Mouse (Mus musculus) heart, postnatal 4 days (tissue): ENCODE measurements at regions not wholly inside any gene's neighbourhood (a gene's known extent, or its start where the extent isn't known, plus 50 kb on each side); places are given as distances from the start of the nearest gene placed in this dataset.

Experiments used
- DNase-seq: peaks from one replicate; pipeline ENCODE4 v3.0.0; 2021

- DNase-seq: no peak
Measured at GRCm38 (mm10) chr1:111355435-111355834, 378.1 kb upstream of the Cdh19 start.

- peak; percentile 32 for DNase-seq
Measured at GRCm38 (mm10) chr1:111337927-111338326, 360.5 kb upstream of the Cdh19 start.

GRCm38 (mm10) chr1:111302268-111302667 lies 324.9 kb upstream of the Cdh19 start:
- DNase-seq: no peak

DNA sequence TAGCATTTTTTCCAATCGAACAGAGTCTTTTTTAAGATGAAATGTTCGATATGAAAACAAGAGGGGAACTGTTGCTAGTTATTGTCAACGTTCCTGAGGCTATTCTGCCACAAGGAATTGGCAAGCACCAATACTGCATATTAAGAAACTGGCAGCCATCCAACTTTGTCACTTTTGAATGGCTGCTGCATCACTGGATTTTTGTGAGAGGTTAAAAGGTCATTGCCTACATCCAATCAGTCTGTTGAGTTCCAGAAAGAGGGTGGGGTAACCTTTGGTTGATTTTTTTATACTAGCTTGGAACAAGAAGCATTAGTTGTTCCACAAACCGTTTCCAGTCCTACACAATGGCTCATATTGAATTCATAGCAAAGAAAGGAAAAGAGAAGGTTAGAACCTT lies 309.0 kb upstream of the Cdh19 start:
- no peak for DNase-seq

- DNase-seq: no peak
Measured at GRCm38 (mm10) chr1:111285916-111286315, 308.5 kb upstream of the Cdh19 start.

DNA sequence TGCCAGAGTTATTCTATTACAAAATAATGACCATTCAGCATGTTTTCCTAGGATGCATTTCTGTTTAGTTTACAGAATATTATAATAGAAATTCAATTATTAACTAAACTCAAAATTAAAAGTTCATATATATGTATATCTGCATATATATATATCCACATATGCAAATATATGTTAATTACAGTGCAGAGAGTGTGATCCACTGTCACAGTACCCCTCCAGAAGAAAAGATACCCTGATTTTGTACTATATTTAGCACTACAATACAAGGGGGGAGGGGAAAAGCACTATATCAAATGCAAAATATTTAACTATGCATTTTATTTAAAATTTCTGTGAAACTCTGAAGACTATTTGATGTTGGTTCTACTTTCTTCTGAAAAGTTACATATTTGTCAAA lies 265.4 kb upstream of the Cdh19 start:
- DNase-seq: no peak

- DNase-seq: no peak
Measured at GRCm38 (mm10) chr1:111242344-111242743, 265.0 kb upstream of the Cdh19 start.
